Mouse (Mus musculus): Measurements from ENCODE around the gene Ky.
A peak's percentile ranks its signal among the peaks of the same experiment; 100 is the strongest.

The Ky gene

GRCm38 (mm10) chr9:102502015-102502633 is 3.4 kb upstream of the Ky start:
- DNase-seq (ENCODE audit: low spot score in 2 of 2): no peak

GRCm38 (mm10) chr9:102504716-102505378 is 703 bp upstream of the Ky start:
- no peak for DNase-seq (ENCODE audit: low spot score in 2 of 2)

- DNase-seq (ENCODE audit: low spot score in 2 of 2): no peak
Measured at GRCm38 (mm10) chr9:102508315-102508714, 2.8 kb downstream of the Ky start.

DNA sequence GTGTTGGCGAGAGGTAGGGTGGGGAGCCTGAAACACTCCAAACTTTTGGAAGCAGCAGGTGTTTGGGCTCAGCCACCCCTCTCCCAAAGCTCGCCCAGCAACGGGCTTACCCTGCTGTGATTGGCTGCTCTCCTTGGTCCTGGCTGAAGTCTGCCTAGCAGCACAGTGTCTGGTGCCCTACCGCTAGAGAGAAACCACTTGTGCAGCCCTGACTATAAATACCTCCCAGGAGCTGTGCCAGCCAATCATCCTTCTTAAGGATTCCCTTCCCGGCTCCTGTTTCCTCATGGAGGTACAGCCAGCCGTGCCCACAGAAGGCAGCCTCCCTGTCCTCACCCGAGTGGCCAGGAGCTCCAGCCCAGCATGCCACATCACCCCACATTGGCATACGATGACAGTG is 5.9 kb downstream of the Ky start:
- no peak for DNase-seq (ENCODE audit: low spot score in 2 of 2)

DNA sequence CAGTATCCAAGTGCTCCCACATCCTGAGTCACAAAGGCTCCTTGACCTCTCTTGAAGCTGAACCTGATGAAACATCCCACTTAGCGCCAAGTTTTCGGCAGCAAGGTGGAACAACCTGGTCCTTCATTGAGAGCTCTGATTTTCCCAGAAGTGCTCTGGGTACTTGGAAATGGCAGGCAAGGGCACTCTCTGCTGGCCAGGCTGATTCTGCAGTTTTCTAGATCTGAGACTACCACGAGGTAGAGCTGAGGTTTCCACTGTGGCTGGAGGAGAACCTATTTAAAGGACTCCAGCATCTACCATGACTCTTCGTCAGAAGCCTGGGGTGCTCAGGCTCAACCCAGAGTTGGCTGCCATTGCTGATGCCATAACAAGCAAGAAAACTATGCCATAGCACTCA is 8.0 kb downstream of the Ky start:
- DNase-seq (ENCODE audit: low spot score in 2 of 2): no peak

GRCm38 (mm10) chr9:102518443-102518842 is 12.9 kb downstream of the Ky start:
- DNase-seq (ENCODE audit: low spot score in 2 of 2): no peak

- DNase-seq (ENCODE audit: low spot score in 2 of 2): no peak
Measured at GRCm38 (mm10) chr9:102521396-102521795, 15.8 kb downstream of the Ky start.

GRCm38 (mm10) chr9:102528106-102528505 is 22.6 kb downstream of the Ky start:
- DNase-seq (ENCODE audit: low spot score in 2 of 2): no peak

DNA sequence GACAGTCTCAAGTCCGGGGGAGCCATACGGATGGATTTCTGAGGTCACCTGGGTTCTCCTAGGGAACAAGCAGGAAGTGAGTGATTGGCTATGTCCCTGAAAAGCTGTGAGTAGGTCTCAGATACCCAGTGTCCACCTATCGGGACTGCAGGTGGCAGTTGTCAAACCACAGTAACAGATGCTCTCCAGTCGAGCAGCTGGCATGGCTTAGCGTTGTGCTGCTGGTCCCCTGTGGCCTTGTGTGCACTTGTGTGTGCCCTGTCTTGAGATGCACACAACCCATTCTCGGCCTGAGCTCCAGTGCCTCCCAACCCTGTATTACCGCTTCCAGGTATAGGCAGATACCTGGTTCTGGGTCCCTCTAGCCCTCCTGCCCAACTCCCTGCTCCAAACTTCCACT is 23.0 kb downstream of the Ky start:
- no peak for DNase-seq (ENCODE audit: low spot score in 2 of 2)

- DNase-seq (ENCODE audit: low spot score in 2 of 2): no peak
Measured at GRCm38 (mm10) chr9:102529008-102529407, 23.5 kb downstream of the Ky start.

DNA sequence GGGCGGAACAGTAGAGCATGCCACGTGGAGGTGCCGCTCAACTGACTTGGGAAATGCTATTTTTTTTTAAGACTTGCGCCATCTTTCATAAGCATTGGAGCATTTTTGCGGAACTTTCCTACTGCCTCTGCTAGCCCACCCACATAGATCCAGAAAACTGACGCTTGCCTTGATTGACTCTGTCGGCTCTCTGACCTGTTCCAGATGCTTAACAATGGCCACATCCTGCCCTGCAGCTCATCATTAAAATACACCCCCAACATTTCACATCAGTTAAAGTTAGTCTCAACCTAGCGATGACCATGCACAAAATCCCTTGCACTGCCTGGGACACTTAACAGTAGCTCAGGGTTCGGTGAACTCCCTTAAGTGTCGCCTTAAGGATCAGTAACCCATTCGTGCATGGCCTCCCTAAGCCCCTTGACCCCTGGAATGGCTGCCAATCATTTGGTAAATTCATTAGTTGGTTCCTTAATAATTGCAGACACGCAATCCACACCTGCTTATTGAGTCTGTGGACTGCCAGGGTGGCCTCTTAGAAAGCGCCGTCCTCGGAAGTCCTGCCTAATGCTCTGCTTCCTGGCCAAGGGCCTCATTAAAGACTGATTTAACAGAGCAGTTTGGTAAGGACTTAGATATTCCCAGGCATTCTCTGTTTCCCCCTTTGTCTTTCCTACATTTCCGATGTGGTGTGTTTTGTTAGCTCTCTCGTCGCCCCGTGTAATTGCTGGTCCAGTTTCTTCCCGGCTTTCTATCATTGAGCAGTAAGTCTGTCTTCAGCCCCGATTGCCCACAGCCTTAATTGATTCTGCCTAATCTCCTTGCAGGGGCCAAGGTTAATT is 25.7 kb downstream of the Ky start:
- no peak for DNase-seq (ENCODE audit: low spot score in 2 of 2)

DNA sequence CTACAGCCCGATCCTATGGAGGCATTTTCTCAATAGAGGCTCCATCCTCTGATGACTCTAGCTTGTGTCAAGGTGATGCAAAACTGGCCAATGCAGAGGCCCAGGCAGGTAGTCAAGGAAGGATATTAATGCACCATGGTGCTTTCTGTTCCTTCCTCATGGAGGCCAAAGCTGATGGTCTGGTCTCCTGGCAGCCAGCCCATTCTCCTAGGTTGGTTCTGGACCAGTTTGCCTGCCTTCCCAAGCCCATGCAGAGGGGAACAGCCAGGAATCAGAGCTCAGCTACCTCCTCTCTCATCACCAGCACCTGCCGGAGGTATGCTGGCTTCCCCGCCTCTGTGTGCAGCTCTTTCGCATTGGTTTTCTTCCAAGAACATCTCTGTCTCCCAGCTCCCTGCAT is 31.4 kb downstream of the Ky start:
- no peak for DNase-seq (ENCODE audit: low spot score in 2 of 2)

- no peak for DNase-seq (ENCODE audit: low spot score in 2 of 2)
Measured at GRCm38 (mm10) chr9:102539699-102540098, 34.1 kb downstream of the Ky start.

GRCm38 (mm10) chr9:102541666-102542065 is 36.1 kb downstream of the Ky start:
- no peak for DNase-seq (ENCODE audit: low spot score in 2 of 2)

GRCm38 (mm10) chr9:102542540-102542939 is 37.0 kb downstream of the Ky start:
- no peak for DNase-seq (ENCODE audit: low spot score in 2 of 2)

DNA sequence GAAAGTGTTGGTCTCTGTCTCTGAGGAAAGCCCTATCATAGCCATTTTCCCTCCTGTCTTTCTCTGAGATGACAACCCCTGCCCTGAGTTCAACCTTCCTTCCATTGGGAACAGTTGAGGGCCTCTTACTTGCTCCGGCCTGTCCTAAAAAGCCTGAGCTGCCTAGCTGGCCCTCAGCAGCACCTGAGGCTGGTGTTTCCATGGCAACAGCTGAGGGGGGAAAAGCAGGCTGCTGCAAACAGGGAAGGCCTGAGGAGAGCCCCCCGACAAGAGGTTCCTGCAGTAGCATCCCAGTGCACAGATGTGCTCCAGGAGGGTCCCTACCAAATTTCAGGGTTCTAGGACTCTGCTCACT is 38.2 kb downstream of the Ky start:
- no peak for DNase-seq (ENCODE audit: low spot score in 2 of 2)

DNA sequence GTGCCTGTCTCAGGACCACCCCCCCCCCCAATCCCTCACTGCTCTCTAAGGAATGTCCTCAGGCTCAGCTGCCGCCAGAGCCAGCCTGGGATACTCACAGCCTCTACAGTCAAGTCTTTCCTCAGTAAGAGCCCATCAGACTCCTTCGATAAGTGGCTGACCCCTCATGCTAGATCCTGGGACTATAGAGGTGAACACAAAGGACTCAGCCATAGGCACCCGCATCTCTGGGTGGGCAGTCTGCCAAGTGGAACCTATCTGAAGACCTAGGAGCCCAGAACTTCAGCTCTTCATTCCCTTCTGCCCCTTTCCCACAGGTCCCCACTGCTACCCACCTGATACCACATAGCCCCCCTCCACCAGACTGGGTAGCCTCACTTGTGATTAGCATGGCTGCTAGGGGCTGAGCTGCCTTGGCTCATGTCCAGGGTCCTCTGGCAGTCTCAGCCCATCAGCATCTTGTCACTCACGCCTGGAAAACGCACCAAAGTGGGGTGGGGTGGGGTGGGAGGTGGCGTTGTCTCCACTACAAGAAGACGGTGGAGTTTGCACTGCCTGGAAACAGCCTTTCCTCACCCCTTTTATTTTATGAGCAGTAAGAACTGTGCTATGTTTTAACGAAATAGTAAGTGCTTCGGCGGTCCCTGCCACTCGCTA is 38.7 kb downstream of the Ky start:
- DNase-seq (ENCODE audit: low spot score in 2 of 2): peak in 1 of 2 experiments; percentile 70

DNA sequence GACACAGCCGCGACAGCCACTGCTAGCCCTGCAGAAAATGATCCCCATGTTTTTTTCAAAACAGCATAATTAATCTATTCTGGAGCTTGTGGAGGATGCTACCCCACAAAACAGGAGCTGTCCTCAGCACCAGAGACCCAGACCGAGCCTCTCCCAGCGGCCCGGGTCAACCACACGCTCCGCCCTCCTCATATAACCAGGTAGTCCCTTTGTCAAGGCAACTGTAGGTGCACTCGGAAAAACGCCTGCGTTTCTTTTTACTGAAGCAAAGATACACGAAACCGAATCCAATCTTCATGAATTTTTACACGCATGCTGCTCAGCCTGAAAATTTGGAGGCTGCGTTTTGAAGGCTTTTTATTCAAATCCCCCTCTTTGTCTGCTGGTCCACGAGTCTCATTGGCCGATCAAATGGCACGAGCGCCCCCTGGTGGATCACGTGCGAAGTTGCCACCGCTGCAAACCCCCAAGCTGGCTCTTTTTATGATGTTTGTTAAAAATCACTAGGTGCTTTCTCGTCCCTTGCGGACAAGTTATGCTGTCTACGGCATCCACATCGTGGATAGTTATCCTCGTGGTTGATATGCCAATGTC is 39.3 kb downstream of the Ky start:
- DNase-seq (ENCODE audit: low spot score in 2 of 2): peak; percentile 89 to 94

- DNase-seq (ENCODE audit: low spot score in 2 of 2): peak in 1 of 2 experiments; percentile 51
Measured at GRCm38 (mm10) chr9:102545406-102546255, 40.1 kb downstream of the Ky start.

DNA sequence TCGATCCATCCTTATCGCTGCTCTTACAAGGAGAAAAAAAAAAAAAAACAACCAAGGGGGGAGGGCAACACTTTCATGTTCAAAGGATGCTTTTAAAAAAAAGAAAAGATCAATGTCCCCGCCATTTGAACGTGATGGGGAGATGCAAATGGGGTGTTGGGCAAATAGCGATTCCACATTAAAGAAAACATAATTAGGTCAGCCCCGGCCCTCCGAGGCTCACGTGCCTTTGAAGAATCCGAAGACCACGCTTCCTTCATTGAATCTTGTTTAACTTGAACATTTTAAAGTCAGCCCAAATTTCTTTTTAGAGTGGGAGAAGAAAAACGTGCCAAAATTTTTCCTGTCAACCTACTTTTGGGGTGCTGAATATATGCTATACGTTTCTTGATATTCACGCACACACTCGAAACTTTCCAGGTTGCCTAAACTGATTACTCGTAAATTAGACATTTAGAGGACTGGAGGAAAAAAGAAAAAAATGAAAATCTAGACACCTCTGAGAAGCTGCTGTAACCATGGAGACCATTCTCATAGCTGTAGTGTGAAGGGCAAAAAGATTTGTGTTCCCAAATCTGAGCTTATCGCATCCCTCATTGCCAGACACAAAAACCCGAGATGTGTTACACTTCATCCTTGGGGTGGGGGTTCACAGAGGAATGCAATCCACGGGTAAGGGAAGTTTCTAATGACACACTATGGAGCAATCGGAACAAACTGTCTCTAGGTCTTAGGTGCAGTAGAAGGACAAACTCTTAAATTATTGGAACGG is 40.9 kb downstream of the Ky start:
- no peak for DNase-seq (ENCODE audit: low spot score in 2 of 2)

All from cerebellum, postnatal 4 days (tissue).